Mouse (Mus musculus) CH12.LX (cell line): ENCODE data around the gene AW146154. TPM values are rescaled to one million over a fixed set of nuclear protein-coding genes. Genes with fewer than 3 reads are reported as not detected.
"Not testable (repeated sequence)": the region's sequence is repeated elsewhere in the genome, so short reads cannot be mapped to it uniquely, and the experiment has no call there.

Experiments
- DNase-seq: peaks from one replicate; pipeline ENCODE4 v3.0.0-alpha.2; 2013; ENCODE audit errors: extremely low read depth
- H3K27ac ChIP-seq: 2 replicates; pipeline ENCODE4 v1.5.1; 2012; ENCODE audit warnings: low read depth, mild to moderate bottlenecking, control low read depth, moderate library complexity; ENCODE audit not compliant: insufficient read depth
- H3K27me3 ChIP-seq: replicated peaks from 2 replicates; pipeline ENCODE3; 2012; ENCODE audit warnings: inconsistent platforms
- H3K36me3 ChIP-seq, 2 experiments: replicated peaks in 1 of 2; 2 replicates each; pipeline versions ENCODE3 to v1.6.1; 2012; ENCODE audit warnings: inconsistent platforms in 1 of 2, low read length in 1 of 2, mild to moderate bottlenecking in 1 of 2, mixed read lengths in 1 of 2, moderate library complexity in 1 of 2; ENCODE audit not compliant: control insufficient read depth in 1 of 2, insufficient read depth in 1 of 2
- H3K4me1 ChIP-seq, 2 experiments: 2 replicates each; pipeline ENCODE4 v1.6.1; 2012; ENCODE audit warnings: inconsistent platforms in 1 of 2, moderate library complexity in 1 of 2; ENCODE audit not compliant: insufficient read depth in 2 of 2, control insufficient read depth in 1 of 2
- H3K4me2 ChIP-seq: 2 replicates; pipeline ENCODE4 v1.6.1; 2012; ENCODE audit warnings: low read depth, mild to moderate bottlenecking, control low read depth; ENCODE audit not compliant: poor library complexity, insufficient read depth, severe bottlenecking
- H3K4me3 ChIP-seq, 3 experiments: fragments of 150-350 bp in 1 of 3; sonication (generic) in 1 of 3; replicated peaks in 1 of 3; 2 replicates each; pipeline versions ENCODE3 to v1.5.1; 2011 to 2012; ENCODE audit warnings: low read depth in 2 of 3, low read length in 2 of 3, mild to moderate bottlenecking in 2 of 3, moderate library complexity in 2 of 3, control low read depth in 1 of 3, improper control_type of control experiment in 1 of 3, inconsistent platforms in 1 of 3, mixed read lengths in 1 of 3; ENCODE audit not compliant: poor library complexity in 1 of 3
- H3K79me2 ChIP-seq: replicated peaks from 2 replicates; pipeline ENCODE4 v1.6.1; 2012; ENCODE audit warnings: mild to moderate bottlenecking, moderate library complexity; ENCODE audit not compliant: control insufficient read depth, poor library complexity, insufficient read depth, severe bottlenecking; ENCODE audit errors: extremely low read depth
- H3K9ac ChIP-seq: 2 replicates; pipeline ENCODE4 v1.6.1; 2012; ENCODE audit warnings: low read depth, mild to moderate bottlenecking, control low read depth, moderate library complexity; ENCODE audit not compliant: insufficient read depth
- H3K9me3 ChIP-seq: replicated peaks from 2 replicates; pipeline ENCODE3; 2012; ENCODE audit warnings: low read length, inconsistent platforms, mixed read lengths
- HCFC1 ChIP-seq: IDR thresholded peaks from 2 replicates; pipeline ENCODE4 v1.6.1; 2012; ENCODE audit warnings: low read depth, mild to moderate bottlenecking, inconsistent platforms, low read length, improper control_type of control experiment
- TCF12 ChIP-seq: IDR thresholded peaks from 2 replicates; pipeline ENCODE4 v1.6.1; 2014; ENCODE audit warnings: low read depth, mild to moderate bottlenecking, inconsistent platforms, low read length, improper control_type of control experiment
- UBTF ChIP-seq: IDR thresholded peaks from 2 replicates; pipeline ENCODE4 v1.6.1; 2012; ENCODE audit warnings: low read depth, mild to moderate bottlenecking, inconsistent platforms, low read length, improper control_type of control experiment, moderate library complexity
- dilution Hi-C: fragments of 300-500 bp; cut with MboI; formaldehyde crosslinking; loops from 2 replicates; pipeline ENCODE4 v1.14.3; 2020; ENCODE audit warnings: low sequenced_read_pairs; ENCODE audit not compliant: extremely low pct_unique_long_range_greater_than_20kb, extremely low pct_ligation_motif_present
- in situ Hi-C: fragments of 300-500 bp; cut with MboI; formaldehyde crosslinking; loops from 3 replicates; pipeline ENCODE4 v1.14.3; 2019; ENCODE audit warnings: low sequenced_read_pairs, low pct_ligation_motif_present, low pct_unique_long_range_greater_than_20kb, mixed read lengths
- polyA plus RNA-seq: library from polyadenylated mRNA; unstranded; fragments of >175 nt; gene quantifications from 2 replicates; pipeline ENCODE4 v1.2.1, GENCODE M21; 2012; ENCODE audit warnings: low read depth; ENCODE audit not compliant: insufficient read length
- total RNA-seq, 2 experiments: library from RNA; depleted of rRNA; stranded (reverse); fragments of 300-350 nt in 1 of 2; fragments of >200 nt in 1 of 2; gene quantifications; 2 replicates each; pipeline ENCODE4 v1.2.3; 2012 to 2014

The AW146154 gene
- total and polyA plus RNA-seq, 3 experiments, result 4.4 to 10.0 (median 6.4) TPM

DNA sequence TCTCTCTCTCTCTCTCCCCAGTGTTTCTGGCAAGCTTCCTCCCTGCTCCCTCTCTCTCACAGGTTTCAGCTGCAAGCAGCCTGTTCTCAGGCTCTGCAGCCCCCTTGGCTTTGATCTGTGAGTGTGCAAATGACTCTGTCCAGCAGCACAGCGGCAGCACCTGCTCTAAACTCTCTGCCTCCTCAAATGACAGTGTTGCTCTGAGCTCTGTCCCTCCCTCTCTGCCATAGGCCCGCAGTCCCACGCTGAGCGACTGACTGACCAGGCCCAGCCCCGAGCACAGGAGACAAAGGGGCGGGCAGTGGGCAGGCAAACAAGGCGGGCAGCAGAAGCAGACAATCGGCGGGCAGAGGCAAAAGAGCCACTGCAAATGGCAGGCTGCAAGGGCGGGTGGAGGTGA, 47.8 kb downstream of the AW146154 start:
- Histone ChIP-seq H3K79me2 (no peaks in the 10 kb centered on the region), H3K27ac (no peak overlapping the region), H3K4me3 (no peak overlapping the region), H3K4me1 (no peaks in the 10 kb centered on the region), H3K36me3 (no peaks in the 10 kb centered on the region), H3K9me3 (peaks cover 3% of the 10 kb centered on the region), H3K27me3 (peaks cover 7% of the 10 kb centered on the region), H3K4me2 (no peak overlapping the region), H3K9ac (no peak overlapping the region)
- TF ChIP-seq TCF12, result no peak
- no peak for TF ChIP-seq UBTF
- TF ChIP-seq HCFC1, result no peak
- dilution Hi-C loops, result no loop called here
- in situ Hi-C loops, result no loop called here
- DNase-seq, result no peak

DNA sequence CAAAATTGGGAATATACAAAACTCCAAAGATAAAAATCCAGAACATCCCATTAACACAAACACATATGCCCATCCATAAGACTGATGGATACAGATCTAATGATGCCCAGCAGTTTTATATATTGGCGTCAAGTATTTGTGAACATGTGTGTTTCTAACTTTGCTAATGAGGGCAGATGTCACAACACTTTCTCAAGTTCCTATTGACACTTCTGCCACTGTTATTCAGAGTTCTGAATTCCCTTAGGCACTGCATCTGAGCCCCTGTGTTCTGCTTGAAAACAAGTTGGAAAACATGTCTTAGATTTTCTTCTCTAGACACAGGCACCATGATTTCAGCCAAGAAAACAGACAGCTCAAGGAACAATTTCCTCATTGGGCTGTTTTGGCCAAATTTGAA, 51.1 kb downstream of the AW146154 start, which contains the start of gene Vmn2r57:
Vmn2r57 (minus strand) TSS at position 101 of the 400 bp plus-strand sequence.
- H3K9me3 ChIP-seq, H3K79me2 ChIP-seq, H3K4me2 ChIP-seq, dilution Hi-C loops, H3K27ac ChIP-seq, H3K4me1 ChIP-seq, DNase-seq, H3K9ac ChIP-seq, H3K4me3 ChIP-seq, in situ Hi-C loops, H3K27me3 ChIP-seq, H3K36me3 ChIP-seq: not testable (repeated sequence)

Other genes starting within 250 kb of the AW146154 start
- gene AI987944, start 106.5 kb downstream of the AW146154 start, total RNA-seq (2012; rRNA removed), result 9.6 and 10.9 TPM in 2 replicates
- gene AI987944, start 106.5 kb downstream of the AW146154 start, total RNA-seq (2014; rRNA removed), result 18.5 and 20.7 TPM in 2 replicates
- 8.3 and 9.3 TPM in 2 replicates for gene AI987944, start 106.5 kb downstream of the AW146154 start, polyA plus RNA-seq
- not detected in 2 replicates for gene Vmn2r57, start 51.2 kb downstream of the AW146154 start, total RNA-seq (2012; rRNA removed)
- not detected in 2 replicates for gene Vmn2r57, start 51.2 kb downstream of the AW146154 start, total RNA-seq (2014; rRNA removed)
- gene Vmn2r57, start 51.2 kb downstream of the AW146154 start, polyA plus RNA-seq, result not detected in 2 replicates
- gene Gm20449, start 473 bp downstream of the AW146154 start, total RNA-seq (2012; rRNA removed), result not detected in 2 replicates
- not detected in 2 replicates for gene Gm20449, start 473 bp downstream of the AW146154 start, total RNA-seq (2014; rRNA removed)
- gene Gm20449, start 473 bp downstream of the AW146154 start, polyA plus RNA-seq, result not detected in 2 replicates
- 0.13 TPM in 1 of 2 replicates, not detected in the other for gene Gm6871, start 73.8 kb upstream of the AW146154 start, total RNA-seq (2012; rRNA removed)
- gene Gm6871, start 73.8 kb upstream of the AW146154 start, total RNA-seq (2014; rRNA removed), result 0.63 TPM in 1 of 2 replicates, not detected in the other
- gene Gm6871, start 73.8 kb upstream of the AW146154 start, polyA plus RNA-seq, result 0.19 TPM in 1 of 2 replicates, not detected in the other
- gene 2610021A01Rik, start 99.3 kb upstream of the AW146154 start, total RNA-seq (2012; rRNA removed), result 18.2 and 20.5 TPM in 2 replicates
- 27.9 and 38.3 TPM in 2 replicates for gene 2610021A01Rik, start 99.3 kb upstream of the AW146154 start, total RNA-seq (2014; rRNA removed)
- 14.1 and 17.3 TPM in 2 replicates for gene 2610021A01Rik, start 99.3 kb upstream of the AW146154 start, polyA plus RNA-seq
- 4.8 and 5.0 TPM in 2 replicates for gene Zfp788, start 133.3 kb upstream of the AW146154 start, total RNA-seq (2012; rRNA removed)
- 11.6 and 13.8 TPM in 2 replicates for gene Zfp788, start 133.3 kb upstream of the AW146154 start, total RNA-seq (2014; rRNA removed)
- gene Zfp788, start 133.3 kb upstream of the AW146154 start, polyA plus RNA-seq, result 5.4 and 5.6 TPM in 2 replicates